ENCODE assay signal across 9 mouse cellular contexts in the genomic region with DNA sequence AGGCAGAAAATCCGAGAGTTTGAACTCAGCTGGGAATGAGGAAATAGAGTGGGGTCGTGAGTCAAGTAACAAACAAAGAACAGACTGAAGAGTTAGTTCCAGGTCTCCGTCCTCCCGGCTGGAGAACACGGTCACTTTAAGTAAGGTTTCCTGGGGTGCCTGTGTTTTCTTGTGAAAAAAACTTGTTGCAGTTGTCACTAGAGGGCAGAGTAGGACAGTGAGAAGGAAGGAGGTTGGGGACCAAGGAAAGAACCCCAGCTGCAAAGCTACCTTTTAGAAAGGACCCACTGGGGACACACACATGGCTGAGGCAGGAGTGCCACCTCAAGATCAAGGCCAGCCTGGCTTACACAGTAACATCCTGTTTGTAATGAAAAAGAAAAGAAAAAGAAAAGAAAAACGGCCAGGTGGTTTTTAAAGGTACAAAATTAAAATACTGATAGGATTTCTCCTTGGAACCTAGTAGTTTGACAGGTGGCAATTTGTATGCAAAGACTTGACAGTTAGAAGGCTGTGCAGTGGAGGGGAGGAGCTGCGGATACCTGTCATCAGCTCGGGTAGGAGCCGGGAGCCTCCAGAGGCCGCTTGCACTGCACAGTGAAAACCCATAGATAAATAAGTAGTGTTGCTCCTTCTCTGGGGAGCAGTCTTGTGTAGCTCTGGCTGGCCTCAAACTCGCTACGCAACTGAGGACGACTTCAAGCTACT. TPM values are rescaled to one million over a fixed set of nuclear protein-coding genes. Genes with fewer than 3 reads are reported as not detected.
A peak's percentile ranks its signal among the peaks of the same experiment; 100 is the strongest.
DNase-seq lines count a peak whose midpoint lies in the region; ATAC-seq and TF ChIP-seq lines count a peak whose summit lies in the region.
"Had no signal": no experiment of that assay in that cellular context is flagged by ENCODE, and none has a peak within 500 bp of the region (broad histone marks: within the 10 kb centered on the region; RNA-seq: fewer than 3 reads in every experiment).

No protein-coding gene starts in this region.

- ATAC-seq in kidney, embryonic 15.5 days (replicated peaks; ENCODE audit: low FRiP score), result no peak
- ATAC-seq in erythroblast, adult 5-6 weeks (replicated peaks; ENCODE audit: low FRiP score, poor library complexity, severe bottlenecking), result peak; percentile 57
- ATAC-seq in kidney, postnatal 0 days (replicated peaks; ENCODE audit: low FRiP score, low read depth), result no peak
- ATAC-seq in megakaryocyte progenitor cell, adult 5-6 weeks (replicated peaks; ENCODE audit: poor library complexity), result peak; percentile 62

- H3K27me3 ChIP-seq in kidney, embryonic 15.5 days, result no peaks in the 10 kb centered on the region
- no peaks in the 10 kb centered on the region for H3K27me3 ChIP-seq in MEL (ENCODE audit: control insufficient read depth in 1 of 2, insufficient read depth in 2 of 2, low read length in 2 of 2)
- H3K27me3 ChIP-seq in kidney, postnatal 0 days (ENCODE audit: insufficient read depth, low read length), result no peaks in the 10 kb centered on the region
- H3K27me3 ChIP-seq: midbrain, embryonic 12.5 days had no signal

- peaks cover 30% of the 10 kb centered on the region for H3K36me3 ChIP-seq in kidney, embryonic 15.5 days
- H3K36me3 ChIP-seq in MEL (ENCODE audit: control insufficient read depth in 1 of 2, insufficient read depth in 2 of 2, low read length in 2 of 2), result peaks cover 9 to 37% of the 10 kb centered on the region in 2 experiments
- H3K36me3 ChIP-seq in kidney, postnatal 0 days (ENCODE audit: insufficient read depth, low read length), result peaks cover 12% of the 10 kb centered on the region; the same call in 1 of the 2 replicates

- peak in 1 of 3 experiments; percentile 95; a peak in 2 of 6 replicates for TF ChIP-seq CTCF in MEL (IDR thresholded peaks at IDR 0.05 in 2 of 3, conservative IDR thresholded peaks at IDR 0.05 in 1 of 3; ENCODE audit: control insufficient read depth in 1 of 3, insufficient read depth in 1 of 3, low read depth in 2 of 3, low read length in 3 of 3, poor library complexity in 1 of 3, severe bottlenecking in 1 of 3)
- TF ChIP-seq CTCF in kidney, postnatal 0 days (IDR thresholded peaks at IDR 0.05; ENCODE audit: low read depth), result peak; percentile 76

- peaks cover 18% of the 10 kb centered on the region for H3K79me2 ChIP-seq in MEL (ENCODE audit: control insufficient read depth, insufficient read depth, low read length, poor library complexity)

- WGBS in kidney, embryonic 15.5 days, result 15% methylated on average over 13 of the region's 13 CpGs
- WGBS in kidney, postnatal 0 days, result 12% methylated on average over 13 of the region's 13 CpGs

- no peak overlapping the region for H3K27ac ChIP-seq in kidney, embryonic 15.5 days
- H3K27ac ChIP-seq in MEL (ENCODE audit: control insufficient read depth, low read depth, low read length), result peak overlapping the region; percentile 72
- no peak overlapping the region for H3K27ac ChIP-seq in kidney, postnatal 0 days
- H3K27ac ChIP-seq: midbrain, embryonic 12.5 days had no signal

- no peak for TF ChIP-seq RAD21 in MEL (IDR thresholded peaks at IDR 0.05; ENCODE audit: low read depth, low read length)

- no peak for TF ChIP-seq POLR2A in MEL (IDR thresholded peaks at IDR 0.05; ENCODE audit: control insufficient read depth in 1 of 2, insufficient read depth in 1 of 2, low read depth in 1 of 2, low read length in 2 of 2, poor library complexity in 1 of 2)

- TF ChIP-seq EP300 in MEL (IDR thresholded peaks at IDR 0.05; ENCODE audit: low read depth in 1 of 2, low read length in 2 of 2), result no peak

- no peak overlapping the region for H3K4me2 ChIP-seq in kidney, embryonic 15.5 days
- H3K4me2 ChIP-seq in kidney, postnatal 0 days (ENCODE audit: low read length), result no peak overlapping the region
- H3K4me2 ChIP-seq: midbrain, embryonic 12.5 days had no signal

- peaks cover 18% of the 10 kb centered on the region for H3K4me1 ChIP-seq in kidney, embryonic 15.5 days
- peaks cover 6 to 27% of the 10 kb centered on the region in 2 experiments for H3K4me1 ChIP-seq in MEL (ENCODE audit: control insufficient read depth in 1 of 2, insufficient read depth in 2 of 2, low read length in 2 of 2)
- peaks cover 8% of the 10 kb centered on the region for H3K4me1 ChIP-seq in kidney, postnatal 0 days (replicated peaks; ENCODE audit: insufficient read depth, low read length)

- H3K4me3 ChIP-seq in kidney, embryonic 15.5 days (replicated peaks), result no peak overlapping the region
- peak overlapping the region; percentile 30 to 38 for H3K4me3 ChIP-seq in MEL (ENCODE audit: control insufficient read depth in 1 of 2, insufficient read depth in 1 of 2, low read depth in 2 of 2, low read length in 2 of 2)
- H3K4me3 ChIP-seq in kidney, postnatal 0 days (replicated peaks; ENCODE audit: low read depth, low read length), result no peak overlapping the region
- H3K4me3 ChIP-seq: midbrain, embryonic 12.5 days had no signal

- peak; percentile 38 for DNase-seq in kidney, adult 11 months
- DNase-seq in MEL (ENCODE audit: low read depth, low spot score), result peak; percentile 98
- peak; percentile 88 for DNase-seq in kidney, postnatal 0 days (ENCODE audit: low spot score)
- no peak for DNase-seq in urinary bladder, postnatal 10 days (ENCODE audit: low spot score)
- no peak for DNase-seq in right cerebral cortex, postnatal 10 days (ENCODE audit: low spot score in 2 of 2)

- no peaks in the 10 kb centered on the region for H3K9me3 ChIP-seq in kidney, embryonic 15.5 days (replicated peaks)
- no peaks in the 10 kb centered on the region for H3K9me3 ChIP-seq in MEL (replicated peaks; ENCODE audit: insufficient read depth, low read length)
- H3K9me3 ChIP-seq in kidney, postnatal 0 days (replicated peaks; ENCODE audit: low read length), result no peaks in the 10 kb centered on the region
- H3K9me3 ChIP-seq: midbrain, embryonic 12.5 days had no signal

- no peak overlapping the region for H3K9ac ChIP-seq in kidney, embryonic 15.5 days
- peak overlapping the region; percentile 69 for H3K9ac ChIP-seq in MEL (ENCODE audit: control insufficient read depth, low read depth, low read length, poor library complexity, severe bottlenecking)
- no peak overlapping the region for H3K9ac ChIP-seq in kidney, postnatal 0 days (ENCODE audit: low read depth, low read length)
- H3K9ac ChIP-seq: midbrain, embryonic 12.5 days had no signal

RNA-seq across cellular contexts. Expression of gene Eif3g, which starts 3.2 kb away (rescaled TPM):
- 319 and 321 TPM in 2 replicates for polyA plus RNA-seq in kidney, embryonic 15.5 days (2015; fragmentation: Nextera tagmentation; extraction: Ambion mirVana)
- total RNA-seq in MEL (2012; rRNA removed), result 1,228 and 1,516 TPM in 2 replicates
- polyA plus RNA-seq in MEL (2012; ENCODE audit: insufficient read depth in 1 of 2, insufficient read length in 2 of 2, low read depth in 1 of 2, low replicate concordance in 2 of 2, missing spikeins in 1 of 2), result 1,000 to 10,000 TPM in 1 of 2 experiments, not detected in 1; 1,873 TPM
- total RNA-seq in erythroblast, adult 5-6 weeks (2015; ENCODE audit: low replicate concordance), result 26.3 and 41.0 TPM in 2 replicates
- 23.2 and 23.7 TPM in 2 replicates for total RNA-seq in erythroblast, adult 5-6 weeks (2017; ENCODE audit: low replicate concordance)
- 234 and 243 TPM in 2 replicates for polyA plus RNA-seq in kidney, postnatal 0 days (2015; fragmentation: Nextera tagmentation; extraction: Ambion mirVana)
- 211 and 217 TPM in 2 replicates for total RNA-seq in megakaryocyte progenitor cell, adult 5-6 weeks (2015)
- 234 and 248 TPM in 2 replicates for total RNA-seq in megakaryocyte progenitor cell, adult 5-6 weeks (2017)

RNA-seq across cellular contexts. Expression of gene Ppan, which starts 13.6 kb away (rescaled TPM):
- polyA plus RNA-seq in kidney, embryonic 15.5 days (2015; fragmentation: Nextera tagmentation; extraction: Ambion mirVana), result 84.2 and 93.7 TPM in 2 replicates
- 612 and 763 TPM in 2 replicates for total RNA-seq in MEL (2012; rRNA removed)
- 100 to 1,000 TPM; 251 to 953 TPM for polyA plus RNA-seq in MEL (2012; ENCODE audit: insufficient read depth in 1 of 2, insufficient read length in 2 of 2, low read depth in 1 of 2, low replicate concordance in 2 of 2, missing spikeins in 1 of 2)
- 2.3 and 9.8 TPM in 2 replicates for total RNA-seq in erythroblast, adult 5-6 weeks (2015; ENCODE audit: low replicate concordance)
- 13.0 and 15.4 TPM in 2 replicates for total RNA-seq in erythroblast, adult 5-6 weeks (2017; ENCODE audit: low replicate concordance)
- polyA plus RNA-seq in kidney, postnatal 0 days (2015; fragmentation: Nextera tagmentation; extraction: Ambion mirVana), result 56.3 and 57.9 TPM in 2 replicates
- 46.8 and 49.6 TPM in 2 replicates for total RNA-seq in megakaryocyte progenitor cell, adult 5-6 weeks (2015)
- 147 and 151 TPM in 2 replicates for total RNA-seq in megakaryocyte progenitor cell, adult 5-6 weeks (2017)

RNA-seq across cellular contexts. Expression of gene Angptl6, which starts 22.1 kb away (rescaled TPM):
- 2.5 and 2.8 TPM in 2 replicates for polyA plus RNA-seq in kidney, embryonic 15.5 days (2015; fragmentation: Nextera tagmentation; extraction: Ambion mirVana)
- 10.9 and 18.1 TPM in 2 replicates for total RNA-seq in MEL (2012; rRNA removed)
- polyA plus RNA-seq in MEL (2012; ENCODE audit: insufficient read depth in 1 of 2, insufficient read length in 2 of 2, low read depth in 1 of 2, low replicate concordance in 2 of 2, missing spikeins in 1 of 2), result 10 to 100 TPM in 1 of 2 experiments, not detected in 1; 22.6 TPM
- not detected in 2 replicates for total RNA-seq in erythroblast, adult 5-6 weeks (2015; ENCODE audit: low replicate concordance)
- total RNA-seq in erythroblast, adult 5-6 weeks (2017; ENCODE audit: low replicate concordance), result not detected in 2 replicates
- 2.5 and 2.6 TPM in 2 replicates for polyA plus RNA-seq in kidney, postnatal 0 days (2015; fragmentation: Nextera tagmentation; extraction: Ambion mirVana)
- total RNA-seq in megakaryocyte progenitor cell, adult 5-6 weeks (2015), result 0.73 and 0.81 TPM in 2 replicates
- 0.54 and 0.87 TPM in 2 replicates for total RNA-seq in megakaryocyte progenitor cell, adult 5-6 weeks (2017)

RNA-seq across cellular contexts. Expression of gene A230050P20Rik, which starts 33.2 kb away (rescaled TPM):
- 15.2 and 16.1 TPM in 2 replicates for polyA plus RNA-seq in kidney, embryonic 15.5 days (2015; fragmentation: Nextera tagmentation; extraction: Ambion mirVana)
- total RNA-seq in MEL (2012; rRNA removed), result 53.9 and 63.7 TPM in 2 replicates
- polyA plus RNA-seq in MEL (2012; ENCODE audit: insufficient read depth in 1 of 2, insufficient read length in 2 of 2, low read depth in 1 of 2, low replicate concordance in 2 of 2, missing spikeins in 1 of 2), result 100 to 1,000 TPM; 190 to 199 TPM
- 1.3 and 1.5 TPM in 2 replicates for total RNA-seq in erythroblast, adult 5-6 weeks (2015; ENCODE audit: low replicate concordance)
- 1.4 and 4.9 TPM in 2 replicates for total RNA-seq in erythroblast, adult 5-6 weeks (2017; ENCODE audit: low replicate concordance)
- polyA plus RNA-seq in kidney, postnatal 0 days (2015; fragmentation: Nextera tagmentation; extraction: Ambion mirVana), result 7.6 and 11.5 TPM in 2 replicates
- total RNA-seq in megakaryocyte progenitor cell, adult 5-6 weeks (2015), result 11.8 and 16.3 TPM in 2 replicates
- total RNA-seq in megakaryocyte progenitor cell, adult 5-6 weeks (2017), result 18.1 and 24.1 TPM in 2 replicates

RNA-seq across cellular contexts. Expression of gene Dnmt1, which starts 58.1 kb away (rescaled TPM):
- 96.9 and 108 TPM in 2 replicates for polyA plus RNA-seq in kidney, embryonic 15.5 days (2015; fragmentation: Nextera tagmentation; extraction: Ambion mirVana)
- 412 and 448 TPM in 2 replicates for total RNA-seq in MEL (2012; rRNA removed)
- 1,000 to 10,000 TPM in 1 of 2 experiments, 100 to 1,000 TPM in 1; 681 to 1,953 TPM for polyA plus RNA-seq in MEL (2012; ENCODE audit: insufficient read depth in 1 of 2, insufficient read length in 2 of 2, low read depth in 1 of 2, low replicate concordance in 2 of 2, missing spikeins in 1 of 2)
- 28.1 and 47.9 TPM in 2 replicates for total RNA-seq in erythroblast, adult 5-6 weeks (2015; ENCODE audit: low replicate concordance)
- 69.1 and 92.4 TPM in 2 replicates for total RNA-seq in erythroblast, adult 5-6 weeks (2017; ENCODE audit: low replicate concordance)
- 34.1 and 43.1 TPM in 2 replicates for polyA plus RNA-seq in kidney, postnatal 0 days (2015; fragmentation: Nextera tagmentation; extraction: Ambion mirVana)
- 109 and 114 TPM in 2 replicates for total RNA-seq in megakaryocyte progenitor cell, adult 5-6 weeks (2015)
- total RNA-seq in megakaryocyte progenitor cell, adult 5-6 weeks (2017), result 222 and 314 TPM in 2 replicates

Comparison
In these comparisons a context has a peak if more than half of its experiments do, and no peak if none do; other contexts are left out.
1. DNase-seq: peak in kidney, adult 11 months (single experiment), MEL (single experiment) and kidney, postnatal 0 days (single experiment); none in urinary bladder, postnatal 10 days (single experiment) and right cerebral cortex, postnatal 10 days (0 of 2).
2. ATAC-seq: peak in erythroblast, adult 5-6 weeks (single experiment) and megakaryocyte progenitor cell, adult 5-6 weeks (single experiment); none in kidney, embryonic 15.5 days (single experiment) and kidney, postnatal 0 days (single experiment).
3. H3K4me3 ChIP-seq: peak in MEL (2 of 2); none in kidney, embryonic 15.5 days (single experiment) and kidney, postnatal 0 days (single experiment).
4. RNA of gene Eif3g, which starts 3.2 kb away (total RNA-seq): 1,228 to 1,516 TPM in MEL and 211 to 248 TPM in megakaryocyte progenitor cell, adult 5-6 weeks; 23.2 to 41.0 TPM in erythroblast, adult 5-6 weeks; every median in the first group is over 4 times any median in the second.